ENCODE assay signal across 11 mouse cellular contexts in the genomic region with DNA sequence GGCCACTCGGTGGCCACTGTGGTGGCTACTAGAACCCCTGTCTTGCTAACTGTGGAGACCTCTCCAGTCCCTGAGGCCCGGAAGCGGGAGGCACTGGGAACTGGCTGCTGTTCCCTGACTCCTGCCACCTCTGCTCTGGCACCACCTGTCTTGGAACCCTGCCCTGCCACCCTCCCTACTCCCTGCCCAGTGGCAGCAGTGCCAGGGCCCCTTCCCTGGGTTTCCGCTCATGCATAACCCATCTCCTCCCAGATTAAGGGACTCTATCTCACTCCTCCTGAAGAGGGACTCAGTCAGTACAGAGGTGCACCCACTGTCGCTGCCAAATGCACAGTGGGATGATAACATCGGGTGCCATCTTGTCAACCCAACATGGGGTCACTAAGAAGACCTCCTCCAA. TPM values are rescaled to one million over a fixed set of nuclear protein-coding genes. Genes with fewer than 3 reads are reported as not detected.
DNase-seq lines count a peak whose midpoint lies in the region.
"Had no signal": no experiment of that assay in that cellular context is flagged by ENCODE, and none has a peak within 500 bp of the region (broad histone marks: within the 10 kb centered on the region; RNA-seq: fewer than 3 reads in every experiment).

No protein-coding gene starts in this region.

- DNase-seq in gastrocnemius, postnatal 10 days = peak; percentile 32
- no peak for DNase-seq in gastrocnemius, postnatal 14 days
- DNase-seq in ovary, postnatal 36 days (ENCODE audit: low spot score) = peak; percentile 28
- DNase-seq in ovary, postnatal 10 days (ENCODE audit: low spot score) = no peak
- DNase-seq in midbrain, embryonic 10.5 days (ENCODE audit: low spot score) = no peak
- DNase-seq in testis, postnatal 14 days (ENCODE audit: low spot score) = peak; percentile 38
- DNase-seq in embryo, embryonic 11 days = no peak
- DNase-seq in MN1 (ENCODE audit: low spot score) = no peak
- DNase-seq: cerebellum, adult 11-12 months; kidney, adult 8-10 months had no signal

- WGBS in midbrain, embryonic 10.5 days = 82% methylated on average over 6 of the region's 6 CpGs

- H3K27me3 ChIP-seq in midbrain, embryonic 10.5 days (ENCODE audit: low read depth, poor library complexity, severe bottlenecking) = peaks cover 29% of the 10 kb centered on the region

- H3K36me3 ChIP-seq in midbrain, embryonic 10.5 days = no peaks in the 10 kb centered on the region

- peaks cover 52% of the 10 kb centered on the region for H3K4me1 ChIP-seq in midbrain, embryonic 10.5 days

- H3K27ac ChIP-seq in midbrain, embryonic 10.5 days (replicated peaks) = peak overlapping the region; percentile 92

- H3K9me3 ChIP-seq in midbrain, embryonic 10.5 days (replicated peaks) = no peaks in the 10 kb centered on the region; the same call in 1 of the 2 replicates

- H3K4me3 ChIP-seq in midbrain, embryonic 10.5 days = peak overlapping the region; percentile 39

- intact Hi-C loops in gastrocnemius, postnatal 14 days (cut with DNase I; ENCODE audit: low total_unique reads) = no loop called here

RNA-seq across cellular contexts. Expression of gene Sox10, which starts 27.4 kb away (rescaled TPM):
- 1 to 10 TPM; 7.6 to 8.1 TPM for total RNA-seq in gastrocnemius, postnatal 10 days (2021)
- 1 to 10 TPM; 2.3 to 6.5 TPM for total RNA-seq in gastrocnemius, postnatal 14 days (2021)
- 0.61 and 2.5 TPM in 2 replicates for polyA plus RNA-seq in midbrain, embryonic 10.5 days (2016; fragmentation: Nextera tagmentation; extraction: Ambion mirVana)

RNA-seq across cellular contexts. Expression of gene Pick1, which starts 36.5 kb away (rescaled TPM):
- 10 to 100 TPM; 21.4 to 24.8 TPM for total RNA-seq in gastrocnemius, postnatal 10 days (2021)
- total RNA-seq in gastrocnemius, postnatal 14 days (2021) = 10 to 100 TPM; 22.3 to 26.3 TPM
- polyA plus RNA-seq in midbrain, embryonic 10.5 days (2016; fragmentation: Nextera tagmentation; extraction: Ambion mirVana) = 42.1 and 52.2 TPM in 2 replicates

RNA-seq across cellular contexts. Expression of gene Gm49486, which starts 36.7 kb away (rescaled TPM):
- under 1 TPM; 0.45 to 0.54 TPM for total RNA-seq in gastrocnemius, postnatal 10 days (2021)
- under 1 TPM; 0.29 to 0.38 TPM for total RNA-seq in gastrocnemius, postnatal 14 days (2021)
- polyA plus RNA-seq in midbrain, embryonic 10.5 days (2016; fragmentation: Nextera tagmentation; extraction: Ambion mirVana) = 0.12 and 0.34 TPM in 2 replicates
- polyA plus RNA-seq: spleen, adult 2 months had no signal

RNA-seq across cellular contexts. Expression of gene 1700088E04Rik, which starts 51.4 kb away (rescaled TPM):
- 1 to 10 TPM in 1 of 2 experiments, under 1 TPM in 1; 0.54 to 1.1 TPM for total RNA-seq in gastrocnemius, postnatal 10 days (2021)
- 1 to 10 TPM in 1 of 2 experiments, under 1 TPM in 1; 0.43 to 1.1 TPM for total RNA-seq in gastrocnemius, postnatal 14 days (2021)
- 7.8 and 10.0 TPM in 2 replicates for polyA plus RNA-seq in midbrain, embryonic 10.5 days (2016; fragmentation: Nextera tagmentation; extraction: Ambion mirVana)

RNA-seq across cellular contexts. Expression of gene Polr2f, which starts 51.6 kb away (rescaled TPM):
- total RNA-seq in gastrocnemius, postnatal 10 days (2021) = 10 to 100 TPM; 73.5 to 80.9 TPM
- total RNA-seq in gastrocnemius, postnatal 14 days (2021) = 10 to 100 TPM; 62.4 to 74.9 TPM
- polyA plus RNA-seq in midbrain, embryonic 10.5 days (2016; fragmentation: Nextera tagmentation; extraction: Ambion mirVana) = 344 and 395 TPM in 2 replicates

Comparison
In these comparisons a context has a peak if more than half of its experiments do, and no peak if none do; other contexts are left out.
1. DNase-seq: peak in gastrocnemius, postnatal 10 days (single experiment), ovary, postnatal 36 days (single experiment) and testis, postnatal 14 days (single experiment); none in gastrocnemius, postnatal 14 days (single experiment), ovary, postnatal 10 days (single experiment), midbrain, embryonic 10.5 days (single experiment), embryo, embryonic 11 days (single experiment) and MN1 (single experiment).